ENCODE assay signal across 8 mouse cellular contexts in genomic region chr11:76509751-76510723, GRCm38 (mm10).
DNase-seq lines count a peak whose midpoint lies in the region; ATAC-seq and TF ChIP-seq lines count a peak whose summit lies in the region.

No protein-coding gene starts in this region.

- H3K27ac ChIP-seq in forebrain, embryonic 12.5 days, result no peak overlapping the region
- H3K27ac ChIP-seq in forebrain, embryonic 10.5 days, result no peak overlapping the region
- H3K27ac ChIP-seq in hindbrain, embryonic 15.5 days (replicated peaks), result peak overlapping the region; percentile 79; the same call in 1 of the 2 replicates

- 0 out of 2 replicates have a peak, but pooled peaks cover 2% of the 10 kb centered on the region for H3K36me3 ChIP-seq in forebrain, embryonic 12.5 days (replicated peaks)
- 0 out of 2 replicates have a peak, but pooled peaks cover 2% of the 10 kb centered on the region for H3K36me3 ChIP-seq in forebrain, embryonic 10.5 days (replicated peaks)
- no peaks in the 10 kb centered on the region for H3K36me3 ChIP-seq in E14TG2a.4 (ENCODE audit: insufficient read depth, low read length)
- no peaks in the 10 kb centered on the region for H3K36me3 ChIP-seq in hindbrain, embryonic 15.5 days

- H3K9ac ChIP-seq in forebrain, embryonic 12.5 days, result 0 out of 2 replicates have a peak overlapping the region, but pooled peaks have one; percentile 7
- no peak overlapping the region for H3K9ac ChIP-seq in hindbrain, embryonic 15.5 days

- no peak for ATAC-seq in forebrain, embryonic 12.5 days (ENCODE audit: low FRiP score)
- ATAC-seq in hindbrain, embryonic 15.5 days (ENCODE audit: low FRiP score, low read depth), result no peak
- no peak for ATAC-seq in CD4-positive, CD25-positive, alpha-beta regulatory T cell, adult 4 months

- no peaks in the 10 kb centered on the region for H3K9me3 ChIP-seq in forebrain, embryonic 12.5 days
- H3K9me3 ChIP-seq in forebrain, embryonic 10.5 days, result no peaks in the 10 kb centered on the region
- no peaks in the 10 kb centered on the region for H3K9me3 ChIP-seq in E14TG2a.4 (ENCODE audit: low read length)
- H3K9me3 ChIP-seq in hindbrain, embryonic 15.5 days, result no peaks in the 10 kb centered on the region

- no peak for TF ChIP-seq CTCF in E14TG2a.4 (conservative IDR thresholded peaks at IDR 0.05; ENCODE audit: low read length)

- H3K4me1 ChIP-seq in forebrain, embryonic 12.5 days, result peaks cover 27% of the 10 kb centered on the region
- H3K4me1 ChIP-seq in forebrain, embryonic 10.5 days, result peaks cover 20% of the 10 kb centered on the region
- H3K4me1 ChIP-seq in E14TG2a.4 (replicated peaks; ENCODE audit: low read depth, low read length), result peaks cover 36% of the 10 kb centered on the region
- H3K4me1 ChIP-seq in hindbrain, embryonic 15.5 days (replicated peaks), result peaks cover 43% of the 10 kb centered on the region

- no peaks in the 10 kb centered on the region for H3K27me3 ChIP-seq in forebrain, embryonic 12.5 days
- H3K27me3 ChIP-seq in forebrain, embryonic 10.5 days (ENCODE audit: poor library complexity, severe bottlenecking), result no peaks in the 10 kb centered on the region
- H3K27me3 ChIP-seq in E14TG2a.4 (ENCODE audit: insufficient read depth, low read length), result 0 out of 2 replicates have a peak, but pooled peaks cover 2% of the 10 kb centered on the region
- H3K27me3 ChIP-seq in hindbrain, embryonic 15.5 days, result no peaks in the 10 kb centered on the region

- no peak for DNase-seq in forebrain, embryonic 10.5 days (ENCODE audit: extremely low spot score, low spot score)
- DNase-seq in cerebellum, postnatal 14 days, result peak; percentile 90 to 94
- DNase-seq in layer of hippocampus, postnatal 36 days, result no peak
- DNase-seq in urinary bladder, postnatal 4 days (ENCODE audit: low spot score in 2 of 2), result no peak

- WGBS in forebrain, embryonic 12.5 days, result 87% methylated on average over 13 of the region's 13 CpGs
- 89% methylated on average over 13 of the region's 13 CpGs for WGBS in forebrain, embryonic 10.5 days
- WGBS in hindbrain, embryonic 15.5 days, result 67% methylated on average over 13 of the region's 13 CpGs

- no peak overlapping the region for H3K4me2 ChIP-seq in forebrain, embryonic 12.5 days
- no peak overlapping the region for H3K4me2 ChIP-seq in hindbrain, embryonic 15.5 days

- no peak overlapping the region for H3K4me3 ChIP-seq in forebrain, embryonic 12.5 days (replicated peaks)
- no peak overlapping the region for H3K4me3 ChIP-seq in forebrain, embryonic 10.5 days
- H3K4me3 ChIP-seq in E14TG2a.4 (replicated peaks; ENCODE audit: low read length), result peak overlapping the region; percentile 78
- no peak overlapping the region for H3K4me3 ChIP-seq in hindbrain, embryonic 15.5 days

Comparison
In these comparisons a context has a peak if more than half of its experiments do, and no peak if none do; other contexts are left out.
1. DNase-seq: peak in cerebellum, postnatal 14 days (2 of 2); none in forebrain, embryonic 10.5 days (single experiment), layer of hippocampus, postnatal 36 days (0 of 2) and urinary bladder, postnatal 4 days (0 of 2).